In genomic region chr15:101707454-101707853, GRCm38 (mm10) we compare ENCODE assay signal across 23 mouse cellular contexts. TPM values are rescaled to one million over a fixed set of nuclear protein-coding genes. Genes with fewer than 3 reads are reported as not detected.
"Had no signal": no experiment of that assay in that cellular context is flagged by ENCODE, and none has a peak within 500 bp of the region (broad histone marks: within the 10 kb centered on the region; RNA-seq: fewer than 3 reads in every experiment).

No protein-coding gene starts in this region.

- H3K4me2 ChIP-seq: liver, embryonic 13.5 days; liver, embryonic 15.5 days; lung, embryonic 14.5 days; midbrain, embryonic 13.5 days; midbrain, embryonic 15.5 days; neural tube, embryonic 12.5 days; stomach, embryonic 15.5 days had no signal

- H3K27ac ChIP-seq: liver, embryonic 13.5 days; liver, embryonic 15.5 days; midbrain, embryonic 10.5 days; midbrain, embryonic 13.5 days; midbrain, embryonic 15.5 days; neural tube, embryonic 12.5 days; stomach, embryonic 15.5 days had no signal

- H3K9ac ChIP-seq: liver, embryonic 13.5 days; liver, embryonic 15.5 days; lung, embryonic 14.5 days; midbrain, embryonic 13.5 days; midbrain, embryonic 15.5 days; neural tube, embryonic 12.5 days; stomach, embryonic 15.5 days had no signal

- ATAC-seq: midbrain, embryonic 13.5 days; midbrain, embryonic 15.5 days had no signal

- DNase-seq: liver, embryonic 13.5 days; lung, adult 18-20 months; lung, embryonic 14.5 days; lung, postnatal 10 days; lung, postnatal 4 days; right cerebral cortex, postnatal 14 days; thymus, adult 18-20 months; thymus, postnatal 14 days; thymus, postnatal 4 days had no signal

- H3K4me1 ChIP-seq: liver, embryonic 13.5 days; liver, embryonic 15.5 days; midbrain, embryonic 13.5 days; midbrain, embryonic 15.5 days; neural tube, embryonic 12.5 days; stomach, embryonic 15.5 days had no signal

- H3K4me3 ChIP-seq: liver, embryonic 13.5 days; liver, embryonic 15.5 days; midbrain, embryonic 10.5 days; midbrain, embryonic 13.5 days; midbrain, embryonic 15.5 days; neural tube, embryonic 12.5 days; stomach, embryonic 15.5 days had no signal

- H3K9me3 ChIP-seq: liver, embryonic 13.5 days; liver, embryonic 15.5 days; midbrain, embryonic 10.5 days; midbrain, embryonic 13.5 days; midbrain, embryonic 15.5 days; neural tube, embryonic 12.5 days; stomach, embryonic 15.5 days had no signal

- H3K27me3 ChIP-seq: liver, embryonic 13.5 days; liver, embryonic 15.5 days; midbrain, embryonic 13.5 days; midbrain, embryonic 15.5 days; stomach, embryonic 15.5 days had no signal

- H3K36me3 ChIP-seq: liver, embryonic 13.5 days; liver, embryonic 15.5 days; midbrain, embryonic 10.5 days; midbrain, embryonic 13.5 days; midbrain, embryonic 15.5 days; neural tube, embryonic 12.5 days; stomach, embryonic 15.5 days had no signal

RNA-seq across cellular contexts. Expression of gene Krt5, which starts 5.2 kb away (rescaled TPM):
- total RNA-seq: megakaryocyte, adult 5-6 weeks; megakaryocyte-erythroid progenitor cell, adult 5-6 weeks; monocyte, adult 5-6 weeks had no signal
- polyA plus RNA-seq: lung, embryonic 14.5 days; neural tube, embryonic 14.5 days; spleen, adult 2 months had no signal

RNA-seq across cellular contexts. Expression of gene Krt6a, which starts 13.3 kb away (rescaled TPM):
- total RNA-seq: megakaryocyte, adult 5-6 weeks; megakaryocyte-erythroid progenitor cell, adult 5-6 weeks; midbrain, postnatal 0 days; monocyte, adult 5-6 weeks had no signal
- polyA plus RNA-seq: lung, embryonic 14.5 days; midbrain, embryonic 10.5 days; midbrain, embryonic 13.5 days; midbrain, postnatal 0 days; neural tube, embryonic 14.5 days; spleen, adult 2 months had no signal

RNA-seq across cellular contexts. Expression of gene Krt6b, which starts 27.4 kb away (rescaled TPM):
- total RNA-seq: megakaryocyte, adult 5-6 weeks; megakaryocyte-erythroid progenitor cell, adult 5-6 weeks; midbrain, postnatal 0 days; monocyte, adult 5-6 weeks had no signal
- polyA plus RNA-seq: liver, embryonic 13.5 days; liver, embryonic 15.5 days; lung, embryonic 14.5 days; lung, embryonic 16.5 days; midbrain, embryonic 10.5 days; midbrain, embryonic 13.5 days; midbrain, embryonic 15.5 days; midbrain, postnatal 0 days; neural tube, embryonic 12.5 days; neural tube, embryonic 14.5 days; spleen, adult 2 months had no signal

RNA-seq across cellular contexts. Expression of gene Krt71, which starts 35.5 kb away (rescaled TPM):
- total RNA-seq: megakaryocyte, adult 5-6 weeks; megakaryocyte-erythroid progenitor cell, adult 5-6 weeks; monocyte, adult 5-6 weeks; neutrophil, adult 5-6 weeks had no signal
- polyA plus RNA-seq: liver, embryonic 13.5 days; liver, embryonic 15.5 days; lung, embryonic 14.5 days; lung, embryonic 16.5 days; midbrain, embryonic 10.5 days; midbrain, embryonic 13.5 days; neural tube, embryonic 12.5 days; spleen, adult 2 months; stomach, embryonic 15.5 days had no signal
